Mouse (Mus musculus) c-Kit-positive CD71-negative TER-119-negative erythroid progenitor cells, embryonic 14.5 days (primary cell): ENCODE results near the gene Errfi1.
"Not testable (repeated sequence)": the region's sequence is repeated elsewhere in the genome, so short reads cannot be mapped to it uniquely, and the experiment has no call there.

ENCODE experiments used
- DNase-seq: peaks from one replicate; pipeline ENCODE4 v3.0.0-alpha.2; 2013; ENCODE audit warnings: low read depth

Errfi1 gene

DNA sequence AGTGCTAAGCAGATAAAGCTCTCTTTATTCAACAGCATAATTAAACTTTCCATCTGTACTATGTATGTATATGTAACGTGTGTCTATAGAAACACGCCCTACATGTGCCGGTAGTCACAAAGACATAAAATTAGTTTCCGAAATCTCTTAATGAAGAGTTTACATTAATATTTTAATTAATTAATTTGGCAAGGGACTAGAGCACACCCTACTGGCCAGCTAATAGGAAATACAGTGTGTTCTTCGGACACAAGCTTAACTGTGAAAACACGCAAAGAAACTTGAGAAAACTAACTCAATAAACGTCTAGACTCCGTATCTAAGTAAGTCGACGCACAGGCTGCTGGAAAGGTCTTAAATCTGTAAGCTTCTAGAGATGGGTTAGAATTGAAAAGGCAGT is 3.8 kb upstream of the Errfi1 start:
- DNase-seq, result no peak

DNA sequence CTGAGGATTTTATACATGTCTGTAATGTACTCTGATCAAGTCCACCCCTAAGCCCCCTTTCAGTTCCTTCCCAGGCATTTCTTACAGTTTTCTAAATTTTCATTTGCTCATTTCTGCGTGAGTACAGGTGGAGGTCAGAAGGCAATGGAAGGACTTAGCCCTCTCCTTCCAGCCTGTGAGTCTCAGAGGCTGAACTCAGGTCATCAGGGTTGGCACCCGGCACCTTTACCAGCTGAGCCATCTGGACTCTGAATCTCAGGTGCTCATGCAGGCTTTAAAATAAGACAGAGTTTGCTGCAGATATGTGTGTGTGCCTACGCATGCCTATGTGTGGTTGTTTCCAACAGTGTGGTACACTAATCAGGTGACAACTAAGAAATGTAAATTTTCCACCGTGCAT is 2.8 kb upstream of the Errfi1 start:
- DNase-seq, result no peak

DNA sequence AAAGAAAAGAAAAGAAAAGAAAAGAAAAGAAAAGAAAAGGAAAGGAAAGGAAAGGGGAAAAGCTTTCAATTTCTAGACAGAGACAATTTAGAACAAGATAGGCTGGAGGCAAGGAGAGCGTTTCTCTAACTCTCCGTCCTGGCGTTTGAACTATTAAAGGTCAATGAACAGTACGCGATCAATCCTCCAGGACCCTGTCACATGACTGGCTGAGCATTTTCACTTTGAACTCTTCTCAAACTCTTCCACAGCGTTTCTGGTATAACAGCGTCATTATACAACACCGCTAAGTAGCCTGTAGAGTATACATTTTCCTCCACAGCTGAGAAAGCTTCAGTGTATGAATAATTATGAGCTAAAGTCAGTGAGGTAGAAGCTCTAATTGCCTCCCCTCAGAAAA is 1.7 kb upstream of the Errfi1 start:
- no peak for DNase-seq

DNA sequence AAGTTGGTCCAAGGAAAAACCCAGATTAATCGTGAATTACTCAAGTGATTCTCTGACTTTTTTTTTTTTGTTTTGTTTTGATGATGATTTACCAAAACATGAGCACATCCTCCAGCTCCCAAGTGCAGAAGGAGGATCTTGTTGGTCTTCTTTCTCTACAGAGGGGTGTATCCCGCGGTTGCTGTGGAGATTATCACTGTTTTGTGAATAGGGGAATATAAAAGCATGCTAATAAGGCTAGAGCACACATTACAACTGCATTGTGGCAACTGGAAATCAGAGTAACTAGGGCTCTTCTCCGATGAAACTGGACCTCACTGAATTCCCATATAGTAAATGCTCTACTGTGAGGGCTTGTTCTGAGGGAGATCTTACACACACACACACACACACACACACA is 1.2 kb upstream of the Errfi1 start:
- no peak for DNase-seq

DNA sequence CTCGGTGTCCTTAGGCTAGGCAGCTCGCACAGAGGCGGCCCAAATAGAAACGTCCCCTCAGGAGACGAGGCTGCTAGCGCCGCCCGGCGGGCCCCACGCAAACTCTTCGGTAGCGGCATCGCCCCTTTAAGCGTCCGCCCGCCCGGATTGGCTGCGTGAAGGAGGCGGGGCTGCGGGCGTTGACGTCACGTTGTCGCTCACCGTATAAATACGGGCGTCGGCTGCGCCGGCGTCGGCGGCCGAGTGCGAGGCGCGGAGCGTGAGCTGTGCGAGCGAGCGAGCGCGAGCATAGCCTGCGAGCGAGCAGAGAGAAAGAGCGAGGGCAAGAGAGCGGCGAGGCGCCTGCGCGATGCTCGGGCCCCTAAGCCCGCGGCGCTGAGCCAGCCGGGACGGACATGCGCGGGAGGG is 1.1 kb downstream of the Errfi1 start:
- DNase-seq, result peak; percentile 83

DNA sequence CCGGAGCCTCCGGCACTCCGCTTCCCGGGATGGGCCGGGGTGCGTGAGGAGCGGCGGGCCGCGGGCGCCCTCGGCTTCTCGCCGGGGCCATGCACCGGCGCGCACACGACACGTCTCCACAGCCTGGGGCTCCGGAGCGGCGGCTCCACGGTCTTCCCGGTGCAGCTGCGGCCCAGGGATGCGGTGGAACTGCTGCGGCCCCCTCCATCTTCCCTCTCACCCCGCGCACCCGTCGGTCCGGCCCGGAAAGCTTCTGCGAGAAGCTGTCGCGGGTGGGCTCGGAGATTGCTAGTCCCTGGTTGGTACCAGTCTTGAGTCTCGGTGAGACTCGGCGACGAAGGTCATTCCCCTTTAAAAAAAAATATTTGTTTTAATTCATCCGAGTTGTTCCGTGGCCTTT is 1.6 kb downstream of the Errfi1 start:
- no peak for DNase-seq

DNA sequence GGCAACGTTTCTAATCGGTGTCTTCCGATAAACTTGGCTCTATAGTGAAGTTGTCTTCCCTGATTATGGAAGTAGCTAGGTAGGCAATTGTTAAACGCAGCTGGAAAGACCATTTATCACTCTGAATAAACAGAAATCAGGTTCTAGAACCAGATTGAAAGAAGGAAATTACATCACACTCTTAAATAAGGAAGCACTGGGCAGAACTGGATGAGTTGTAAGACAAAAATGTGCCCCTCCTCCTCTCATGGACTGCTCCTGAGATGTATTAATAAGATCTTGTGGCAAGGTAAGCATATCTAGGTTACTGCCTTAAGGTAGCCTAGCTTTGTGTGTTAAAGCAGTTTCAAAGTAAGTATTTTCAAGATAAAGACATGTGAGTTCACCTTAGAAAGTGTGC is 6.8 kb downstream of the Errfi1 start:
- no peak for DNase-seq

DNA sequence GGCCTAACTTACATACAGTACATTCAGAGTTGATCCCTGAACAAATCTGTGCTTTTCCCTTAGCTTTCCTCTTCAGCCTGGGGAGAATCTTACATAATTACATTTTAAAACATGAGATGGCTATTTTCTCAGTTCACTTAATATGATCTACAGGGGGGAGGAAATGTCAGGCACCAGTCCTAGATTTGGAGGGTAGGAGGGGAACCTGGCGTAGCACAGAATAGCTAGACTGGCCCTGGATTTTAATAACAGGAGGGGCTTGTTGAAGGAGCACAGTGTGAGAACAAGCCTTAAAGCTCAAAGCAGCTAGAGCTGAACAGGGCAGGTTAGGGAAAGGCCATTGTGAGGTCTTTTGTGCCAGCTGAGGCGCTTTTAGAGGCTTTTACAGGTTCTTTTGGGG is 7.4 kb downstream of the Errfi1 start:
- DNase-seq, result no peak

DNA sequence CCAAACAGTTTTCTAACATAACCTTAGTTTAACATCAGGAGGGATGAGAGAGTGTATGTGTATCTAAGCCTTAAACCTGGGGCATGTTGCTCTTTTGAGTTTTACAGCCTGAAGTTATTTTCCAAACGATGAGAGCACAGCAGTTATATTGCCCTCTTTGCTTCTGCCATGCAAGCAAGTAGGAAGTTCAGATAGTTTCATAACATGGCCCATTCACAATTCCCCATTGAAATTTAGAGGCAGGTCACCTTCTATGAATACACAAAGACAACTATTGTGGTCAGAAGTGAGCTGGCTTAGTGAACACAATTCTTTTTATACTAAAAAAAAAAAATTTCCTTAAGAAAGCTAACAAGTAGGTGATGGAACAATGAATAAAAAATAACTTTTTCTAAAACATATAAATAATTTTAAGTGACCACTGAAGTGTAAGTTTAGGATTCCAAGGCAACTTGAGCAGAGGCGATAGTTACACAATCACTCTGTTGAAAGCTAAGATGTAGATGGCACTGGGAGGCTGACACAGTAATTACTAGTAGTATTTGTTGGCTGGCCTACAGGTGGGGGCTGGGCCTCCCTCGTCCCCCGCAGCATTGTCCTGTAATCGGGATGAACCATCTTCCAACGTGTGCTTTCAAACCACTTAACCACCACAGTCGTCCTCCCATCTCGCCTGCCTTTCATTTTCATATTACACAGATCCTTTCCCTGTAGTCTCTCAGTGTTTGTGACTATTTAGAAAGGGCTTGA is 9.1 kb downstream of the Errfi1 start:
- no peak for DNase-seq

DNA sequence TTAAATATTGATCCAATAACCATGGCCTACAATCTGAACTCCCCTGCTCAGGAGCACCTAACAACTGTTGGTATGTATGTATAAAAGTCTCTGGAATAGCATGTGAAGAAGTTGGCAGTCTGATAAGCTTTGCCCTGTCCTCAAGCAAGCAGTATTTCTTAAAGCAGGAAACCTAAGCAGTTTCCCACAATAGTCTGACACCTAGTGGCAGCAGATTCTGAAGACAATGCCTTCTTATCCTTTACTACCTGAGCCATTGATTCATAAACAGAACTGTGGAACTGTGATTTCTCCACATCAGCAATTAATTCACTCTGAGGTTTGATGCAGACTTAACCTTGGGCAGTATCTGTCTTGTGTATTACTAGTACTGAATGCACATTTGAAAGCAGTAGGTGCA is 11.7 kb downstream of the Errfi1 start:
- DNase-seq, result no peak

DNA sequence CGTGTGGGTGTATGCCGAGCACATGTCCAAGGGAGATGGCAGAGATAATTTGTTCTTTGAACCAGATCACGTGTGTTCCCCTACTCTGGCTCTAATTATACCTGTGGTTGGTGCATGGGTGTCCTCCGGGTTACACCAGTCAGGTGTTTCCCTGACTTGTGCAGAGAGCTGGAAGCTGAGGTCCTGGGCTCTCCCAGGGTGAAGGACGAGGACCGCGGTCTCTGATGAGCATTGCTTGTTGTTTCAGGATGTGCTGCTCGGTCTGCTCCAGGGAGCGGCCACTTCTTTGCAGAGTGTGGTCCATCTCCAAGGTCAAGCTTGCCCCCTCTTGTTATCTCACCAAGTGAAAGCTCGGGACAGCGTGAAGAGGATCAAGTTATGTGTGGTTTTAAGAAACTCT is 12.3 kb downstream of the Errfi1 start:
- no peak for DNase-seq

DNA sequence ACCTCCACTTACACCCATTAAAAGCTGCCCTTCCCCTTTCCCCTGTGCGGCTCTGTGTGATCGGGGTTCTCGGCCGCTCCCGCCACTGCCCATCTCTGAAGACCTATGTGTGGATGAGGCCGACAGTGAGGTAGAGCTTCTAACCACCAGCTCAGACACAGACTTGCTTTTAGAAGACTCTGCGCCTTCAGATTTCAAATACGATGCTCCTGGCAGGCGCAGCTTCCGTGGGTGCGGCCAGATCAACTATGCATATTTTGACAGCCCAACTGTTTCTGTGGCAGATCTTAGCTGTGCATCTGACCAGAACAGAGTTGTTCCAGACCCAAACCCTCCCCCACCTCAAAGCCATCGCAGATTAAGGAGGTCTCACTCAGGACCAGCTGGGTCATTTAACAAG is 12.8 kb downstream of the Errfi1 start:
- DNase-seq, result no peak

DNA sequence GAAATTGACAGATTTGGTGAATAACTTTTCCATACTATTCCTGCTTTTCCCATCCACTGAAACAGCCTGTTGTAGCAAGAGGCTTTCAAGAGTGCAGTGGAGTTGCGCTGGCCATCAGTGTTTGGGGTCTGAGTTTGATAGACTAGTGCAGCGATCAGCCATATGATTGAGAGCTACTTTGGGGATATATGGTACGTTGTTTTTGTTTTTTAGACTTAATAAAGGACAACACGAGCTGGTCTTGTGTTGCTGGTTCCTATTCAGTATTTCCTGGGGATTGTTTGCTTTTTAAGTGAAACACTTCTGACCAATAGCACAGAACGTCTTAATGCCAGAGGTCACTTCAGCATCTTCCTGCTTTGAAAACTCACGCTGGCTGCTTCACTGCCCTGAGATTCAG is 14.4 kb downstream of the Errfi1 start:
- no peak for DNase-seq

DNA sequence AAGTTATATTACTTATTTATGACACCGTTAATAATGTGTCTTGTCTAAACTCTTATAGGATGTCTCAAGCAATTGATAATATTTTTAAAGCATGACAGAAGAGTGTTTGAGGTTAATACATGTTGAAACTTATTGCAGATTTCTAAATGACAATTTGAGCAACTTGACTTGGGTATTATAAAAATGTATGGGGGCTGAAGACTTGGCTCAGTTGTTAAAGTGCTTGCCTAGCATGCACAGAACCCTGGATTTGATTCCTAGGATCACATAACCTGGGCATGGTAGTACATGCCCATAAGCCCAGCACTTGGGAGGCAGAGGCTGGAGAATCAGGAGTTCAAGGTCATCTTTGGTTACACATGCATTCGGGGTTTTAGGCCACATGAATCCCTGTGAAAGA is 15.1 kb downstream of the Errfi1 start:
- DNase-seq, result no peak

DNA sequence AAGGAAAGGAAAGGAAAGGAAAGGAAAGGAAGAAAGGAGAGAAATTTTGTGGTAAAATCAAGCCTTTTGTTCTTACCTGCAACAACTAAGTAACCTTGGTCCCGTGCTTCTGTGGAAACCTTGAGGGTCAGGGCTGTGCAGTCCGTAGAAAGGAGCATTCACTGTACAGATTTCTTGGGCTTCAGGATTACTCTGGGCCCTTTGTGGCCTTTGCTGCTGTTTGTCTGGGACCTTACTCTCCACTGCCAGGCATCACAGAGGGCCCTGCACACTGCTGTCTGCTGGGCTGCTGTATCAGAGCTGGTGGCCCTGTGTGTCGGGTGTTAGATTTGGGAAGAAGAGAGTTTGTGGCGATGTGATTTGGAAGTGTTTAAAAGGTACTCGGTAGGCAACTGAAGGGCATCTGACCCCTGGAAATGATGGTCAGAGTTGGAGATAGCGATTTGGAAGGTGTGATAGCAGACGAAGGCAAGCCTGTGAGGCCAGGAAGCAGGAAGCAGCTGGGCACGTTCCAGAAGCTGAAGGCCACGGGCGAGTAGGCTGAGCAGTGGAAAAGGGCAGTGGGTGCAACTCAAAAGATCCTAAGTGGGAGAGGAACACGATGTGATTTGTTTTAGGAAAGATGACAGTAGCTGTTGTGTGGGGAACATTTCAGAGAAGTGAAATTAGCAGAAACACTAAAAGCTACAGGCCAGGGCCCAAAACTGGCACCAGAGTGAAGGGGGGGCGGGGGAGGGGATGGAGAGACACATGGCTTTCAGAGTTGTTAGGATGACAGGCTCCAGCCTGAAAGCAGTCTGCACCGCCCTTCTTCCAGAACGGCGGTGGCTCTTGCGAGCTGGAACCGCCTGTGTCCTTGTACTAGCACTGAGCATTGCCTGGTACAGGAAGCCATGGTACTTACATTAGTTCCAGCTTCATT is 15.8 kb downstream of the Errfi1 start:
- no peak for DNase-seq

DNA sequence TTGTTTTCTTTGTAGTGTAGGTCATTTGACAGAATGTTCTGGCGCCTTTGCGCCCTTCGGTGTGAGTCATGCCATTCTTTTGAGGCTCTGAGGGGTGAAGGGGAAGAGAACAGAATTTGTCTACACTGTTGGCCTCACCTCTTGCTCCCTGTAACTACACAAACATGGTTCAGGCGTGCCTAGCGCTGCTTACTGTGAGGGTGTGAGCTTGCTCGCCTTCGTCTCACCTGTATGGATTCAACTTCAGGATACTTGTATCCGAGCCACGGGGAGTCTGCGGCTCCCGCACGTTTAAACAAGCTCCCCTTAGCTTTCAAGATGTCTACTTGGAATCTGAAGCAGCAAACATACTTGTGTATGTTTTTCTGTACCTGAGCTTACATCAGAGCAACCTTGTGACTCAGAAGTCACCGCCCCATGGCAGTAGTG is 17.3 kb downstream of the Errfi1 start:
- no peak for DNase-seq

DNA sequence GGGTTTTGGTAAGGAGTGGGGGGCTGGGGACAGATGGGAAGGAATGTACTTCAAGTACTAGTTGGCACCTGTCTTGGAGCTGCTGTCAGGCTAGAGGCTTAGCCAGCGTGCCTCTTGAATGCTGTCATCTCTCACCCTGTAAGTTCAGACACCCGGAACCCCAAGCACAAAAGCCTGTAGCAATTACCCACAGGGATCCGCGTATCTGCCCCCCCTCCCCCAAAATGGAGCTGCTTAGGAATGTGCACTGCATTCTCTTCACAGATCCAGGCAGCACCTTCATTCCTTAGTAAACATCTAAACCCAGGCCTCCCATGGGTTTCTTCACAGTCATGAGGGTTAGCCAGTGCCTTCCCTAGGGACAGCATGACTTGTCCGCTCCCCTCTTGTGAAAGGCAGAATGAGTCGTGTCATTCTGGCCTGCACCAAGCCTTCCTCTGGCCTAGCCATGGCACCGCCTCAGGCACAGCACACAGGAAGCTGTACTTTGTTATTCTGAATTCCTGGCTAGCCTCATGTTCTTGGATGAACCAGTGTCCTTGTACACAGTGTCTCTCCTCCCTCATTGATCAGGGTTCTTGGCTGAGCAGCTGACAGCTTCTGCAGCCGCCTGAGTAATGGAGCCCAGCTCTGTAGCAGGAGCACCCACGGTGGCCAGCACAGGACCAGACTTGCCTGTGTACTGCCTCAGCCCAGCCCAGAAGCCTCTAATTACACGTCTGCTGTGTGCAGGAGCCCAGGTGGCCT is 17.8 kb downstream of the Errfi1 start:
- no peak for DNase-seq

DNA sequence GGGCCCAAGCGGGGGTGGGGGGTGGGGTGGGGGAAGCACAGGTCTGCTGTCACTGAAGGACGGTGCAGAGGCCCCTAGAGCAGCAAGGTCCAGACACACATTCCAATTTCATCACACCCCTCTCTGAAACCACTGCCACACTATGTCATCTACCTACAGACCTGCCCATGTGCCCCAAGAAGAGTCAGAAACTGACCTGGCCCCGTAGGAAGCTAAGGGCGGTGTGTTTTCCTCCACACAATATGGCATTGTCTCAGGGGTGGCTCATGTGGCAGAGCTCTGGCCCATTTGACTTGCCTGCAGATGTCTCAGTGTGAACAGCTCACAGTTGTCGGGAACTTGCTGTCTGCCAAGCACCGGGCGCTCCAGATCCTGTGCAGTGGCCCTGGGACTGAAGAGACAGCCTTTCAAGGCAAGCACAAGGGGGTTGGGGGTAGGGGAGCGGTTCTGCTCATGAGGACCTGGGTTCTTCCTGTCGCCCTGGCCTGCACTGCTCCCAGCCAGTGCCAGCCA is 18.5 kb downstream of the Errfi1 start:
- no peak for DNase-seq

DNA sequence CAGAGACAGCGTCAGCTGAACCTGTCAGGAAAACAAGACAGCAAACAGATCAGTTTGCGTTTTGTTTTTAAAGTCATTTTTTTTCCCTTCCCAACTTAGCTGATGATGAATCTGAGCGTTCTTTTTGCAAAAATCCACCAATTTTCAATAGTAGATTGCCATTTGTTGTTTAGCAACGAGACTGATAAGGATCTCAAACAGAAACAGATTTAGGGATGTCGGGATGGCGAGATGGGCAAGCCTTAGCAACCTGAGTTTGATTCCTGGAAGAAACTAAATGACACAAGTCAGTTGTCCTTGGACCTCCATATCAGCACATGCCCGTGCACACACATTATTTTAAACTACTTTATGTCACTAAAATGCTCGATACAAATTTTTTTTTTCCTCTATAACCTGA is 19.0 kb downstream of the Errfi1 start:
- DNase-seq, result no peak

DNA sequence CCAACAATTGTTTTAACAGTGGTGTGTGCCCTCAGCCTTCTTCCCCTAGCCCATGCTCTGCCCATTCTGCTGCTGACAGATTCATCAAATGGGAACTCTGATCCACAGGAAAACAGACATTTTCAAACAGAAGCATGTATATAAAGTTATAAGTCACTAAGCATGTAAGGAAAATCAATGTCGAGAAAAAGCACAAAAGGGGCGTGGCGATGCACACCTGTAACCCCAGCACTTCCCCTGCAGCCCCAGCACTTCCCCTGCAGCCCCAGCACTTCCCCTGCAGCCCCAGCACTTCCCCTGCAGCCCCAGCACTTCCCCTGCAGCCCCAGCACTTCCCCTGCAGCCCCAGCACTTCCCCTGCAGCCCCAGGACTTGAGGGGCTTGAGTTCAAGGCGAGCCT is 20.7 kb downstream of the Errfi1 start:
- DNase-seq, result not testable (repeated sequence)

DNA sequence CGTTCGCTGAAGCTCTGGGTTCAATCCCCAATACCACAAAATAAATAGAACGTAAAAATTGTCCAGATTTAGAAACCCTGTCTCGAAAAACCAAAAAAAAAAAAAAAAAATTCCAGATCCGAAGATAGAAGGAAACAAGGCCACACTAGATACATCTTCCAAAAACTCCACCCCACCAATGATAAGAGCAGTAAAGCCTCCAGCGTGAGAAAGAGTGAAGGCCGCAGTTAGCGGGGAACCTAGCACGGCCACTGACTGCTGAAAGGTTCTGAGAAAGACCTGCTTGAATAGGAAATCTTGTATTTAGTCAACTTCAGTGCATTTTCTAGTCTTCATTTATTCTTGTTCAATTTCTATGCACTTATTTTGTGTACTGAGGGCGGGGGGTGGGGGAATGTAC is 21.7 kb downstream of the Errfi1 start:
- no peak for DNase-seq

DNA sequence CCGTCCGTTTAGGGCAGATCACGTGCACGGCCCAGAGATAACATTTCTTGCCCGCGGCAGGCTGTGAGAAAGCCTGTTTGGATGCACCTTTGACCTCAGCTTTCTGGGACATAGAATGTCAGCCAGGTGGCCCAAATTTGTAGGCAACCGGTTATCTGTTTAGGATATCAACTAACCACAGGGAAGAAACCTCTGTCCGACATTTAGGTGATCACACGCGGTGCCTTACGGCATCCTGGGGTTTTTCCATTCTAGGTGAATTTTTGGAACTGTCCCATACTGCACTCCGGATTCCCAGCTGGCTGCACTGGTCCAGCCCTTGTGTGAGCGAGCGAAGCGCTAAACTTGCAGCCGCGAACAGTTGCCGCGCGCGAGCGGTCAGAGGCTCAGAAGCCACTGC is 25.9 kb downstream of the Errfi1 start:
- DNase-seq, result no peak

DNA sequence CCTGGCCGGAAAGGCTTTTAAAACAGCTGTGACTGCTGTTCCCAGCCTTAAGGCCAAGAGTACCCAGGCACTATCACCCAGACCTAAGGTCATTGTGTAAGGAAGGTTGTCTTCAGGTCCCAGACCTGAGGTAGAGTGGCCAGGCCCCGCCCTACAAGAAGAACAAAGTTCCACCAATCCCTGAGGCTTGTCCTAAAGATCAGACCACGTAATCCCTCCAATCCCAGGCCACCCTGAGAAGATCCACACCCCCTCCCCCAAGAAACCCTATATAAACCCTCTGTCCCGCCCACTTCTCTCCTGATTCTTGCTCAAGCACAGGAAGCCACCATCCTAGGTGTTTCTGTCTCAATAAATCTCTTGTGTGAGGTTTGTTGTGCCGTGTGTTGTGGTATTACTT is 26.6 kb downstream of the Errfi1 start:
- DNase-seq, result no peak
